Mouse (Mus musculus) liver, embryonic 13.5 days (tissue): Measurements from ENCODE around the gene Olfr1424. TPM values are rescaled to one million over a fixed set of nuclear protein-coding genes. Genes with fewer than 3 reads are reported as not detected.

Experiments
- ATAC-seq: fragments of 200-750 bp; cut with Nextera tagmentation; 2 replicates; pipeline ENCODE4 v1.8.0; 2017; ENCODE audit warnings: low read depth, mild to moderate bottlenecking, moderate number of reproducible peaks, moderate library complexity
- DNase-seq: peaks from one replicate; pipeline ENCODE4 v3.0.0; 2022
- H3K27ac ChIP-seq: fragments of 300-500 bp; sonication (generic); 2 replicates; pipeline ENCODE4 v1.5.1; 2015; ENCODE audit warnings: moderate library complexity, mild to moderate bottlenecking, inconsistent platforms
- H3K27me3 ChIP-seq: fragments of 300-500 bp; sonication (generic); 2 replicates; pipeline ENCODE4 v1.6.1; 2015; ENCODE audit warnings: mild to moderate bottlenecking, inconsistent platforms
- H3K36me3 ChIP-seq: fragments of 300-500 bp; sonication (generic); 2 replicates; pipeline ENCODE4 v1.6.1; 2015; ENCODE audit warnings: mild to moderate bottlenecking, inconsistent platforms
- H3K4me1 ChIP-seq: fragments of 300-500 bp; sonication (generic); replicated peaks from 2 replicates; pipeline ENCODE4 v1.6.1; 2015; ENCODE audit warnings: inconsistent platforms
- H3K4me2 ChIP-seq: fragments of 300-500 bp; sonication (generic); 2 replicates; pipeline ENCODE4 v1.6.1; 2015; ENCODE audit warnings: inconsistent platforms, mild to moderate bottlenecking, moderate library complexity
- H3K4me3 ChIP-seq: fragments of 300-500 bp; sonication (generic); replicated peaks from 2 replicates; pipeline ENCODE4 v1.5.1; 2015; ENCODE audit warnings: mild to moderate bottlenecking, inconsistent platforms
- H3K9ac ChIP-seq: fragments of 300-500 bp; sonication (generic); 2 replicates; pipeline ENCODE4 v1.6.1; 2015; ENCODE audit warnings: mild to moderate bottlenecking, inconsistent platforms
- H3K9me3 ChIP-seq: fragments of 300-500 bp; sonication (generic); replicated peaks from 2 replicates; pipeline ENCODE4 v1.6.1; 2016; ENCODE audit warnings: inconsistent platforms
- WGBS: fragments of 180-500 bp; shearing (Covaris S2); methylation state at CpG from one replicate; pipeline ENCODE4 v1.1.7; 2015; ENCODE audit not compliant: insufficient replicate concordance; 5-methylcytosine and 5-hydroxymethylcytosine counted together
- polyA plus RNA-seq: library from polyadenylated mRNA; unstranded; fragments of >200 nt; fragmentation: Nextera tagmentation; extraction: Ambion mirVana; gene quantifications from 2 replicates; pipeline ENCODE4 v1.2.1, GENCODE M21; 2015

Olfr1424 gene
- polyA plus RNA-seq, 1 experiment from 2014 or later = not detected

DNA sequence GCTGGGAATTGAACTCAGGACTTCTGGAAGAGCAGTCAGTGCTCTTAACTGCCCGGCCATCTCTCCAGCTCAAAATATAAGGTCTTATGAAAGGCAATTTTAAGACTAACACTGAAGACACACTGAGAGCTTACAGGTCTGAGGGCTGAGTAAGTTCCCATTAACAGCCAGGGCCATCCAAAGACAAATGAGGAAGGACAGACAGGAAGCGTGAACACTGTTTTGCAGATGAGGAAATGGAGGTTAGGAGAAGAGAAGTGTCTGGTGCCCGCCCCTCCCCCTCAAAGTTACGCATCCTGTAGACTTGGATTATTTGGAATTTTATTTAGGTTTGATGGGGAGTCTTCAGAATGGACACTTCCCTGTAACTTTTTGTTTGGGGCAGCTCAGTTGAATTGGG lies 38.3 kb downstream of the Olfr1424 start:
- ATAC-seq = no peak
- no peak for DNase-seq
- no peaks in the 10 kb centered on the region; the same call in 1 of the 2 replicates for H3K4me1 ChIP-seq
- H3K9ac ChIP-seq = no peak overlapping the region
- H3K9me3 ChIP-seq = no peaks in the 10 kb centered on the region
- no peaks in the 10 kb centered on the region for H3K27me3 ChIP-seq
- H3K4me3 ChIP-seq = no peak overlapping the region
- WGBS = 40% methylated on average over 4 of the region's 4 CpGs
- no peaks in the 10 kb centered on the region for H3K36me3 ChIP-seq
- no peak overlapping the region for H3K4me2 ChIP-seq
- H3K27ac ChIP-seq = no peak overlapping the region

DNA sequence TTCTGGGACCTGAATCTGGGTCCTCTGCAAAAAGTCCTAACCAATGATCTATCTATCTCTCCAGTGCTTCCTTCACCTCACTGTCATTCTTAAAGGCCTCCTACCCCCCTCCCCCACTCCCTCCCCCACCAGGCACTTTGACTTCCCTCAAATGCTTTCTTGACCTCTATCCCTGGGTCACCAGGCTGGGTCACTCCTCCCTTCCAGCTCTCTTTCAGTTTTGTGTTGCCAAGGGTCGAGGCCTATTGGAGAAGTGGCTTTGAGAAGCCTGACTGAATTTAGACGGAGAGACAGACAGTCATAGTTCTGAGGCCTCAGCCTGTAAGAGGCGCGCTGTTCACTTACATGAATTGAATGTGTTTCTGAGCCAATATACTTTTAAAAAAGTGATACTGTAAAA lies 46.3 kb downstream of the Olfr1424 start:
- 79% methylated on average over 4 of the region's 4 CpGs for WGBS
- H3K9me3 ChIP-seq = no peaks in the 10 kb centered on the region
- no peak for ATAC-seq
- no peaks in the 10 kb centered on the region for H3K27me3 ChIP-seq
- no peak overlapping the region for H3K9ac ChIP-seq
- H3K4me1 ChIP-seq = no peaks in the 10 kb centered on the region; the same call in 1 of the 2 replicates
- no peak overlapping the region for H3K27ac ChIP-seq
- H3K4me2 ChIP-seq = no peak overlapping the region
- H3K4me3 ChIP-seq = no peak overlapping the region
- no peaks in the 10 kb centered on the region for H3K36me3 ChIP-seq
- DNase-seq = no peak

DNA sequence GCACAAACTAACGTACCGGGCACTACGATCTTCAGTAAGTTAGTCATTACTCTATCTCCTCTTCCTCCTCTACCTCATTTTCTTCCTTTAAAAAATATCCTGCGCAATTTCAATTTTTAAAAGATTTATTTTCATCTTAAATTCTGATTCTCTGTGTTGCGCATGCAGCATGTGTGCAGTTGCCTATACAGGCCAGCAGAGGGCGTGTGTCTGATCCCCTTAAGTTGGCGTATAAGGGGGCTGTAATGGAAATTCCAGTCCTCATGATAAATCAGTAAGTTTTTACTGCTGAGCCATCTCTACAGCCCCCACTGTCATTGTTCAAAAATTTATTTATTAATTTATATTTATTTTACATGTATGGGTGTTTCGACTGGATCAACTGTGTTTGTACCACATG lies 46.8 kb downstream of the Olfr1424 start:
- H3K4me1 ChIP-seq = no peaks in the 10 kb centered on the region; the same call in 1 of the 2 replicates
- 64% methylated on average over 8 of the region's 8 CpGs for WGBS
- ATAC-seq (no peak), DNase-seq (no peak)
- no peaks in the 10 kb centered on the region for H3K27me3 ChIP-seq
- no peak overlapping the region for H3K27ac ChIP-seq
- H3K4me2 ChIP-seq = no peak overlapping the region
- no peaks in the 10 kb centered on the region for H3K36me3 ChIP-seq
- no peaks in the 10 kb centered on the region for H3K9me3 ChIP-seq
- no peak overlapping the region for H3K9ac ChIP-seq
- no peak overlapping the region for H3K4me3 ChIP-seq

- DNase-seq (peak; percentile 38), ATAC-seq (no peak)
- no peaks in the 10 kb centered on the region for H3K27me3 ChIP-seq
- H3K4me2 ChIP-seq = peak overlapping the region; percentile 89
- WGBS = 1% methylated on average over 11 of the region's 12 CpGs
- H3K36me3 ChIP-seq = no peaks in the 10 kb centered on the region
- H3K4me1 ChIP-seq = peaks cover 12% of the 10 kb centered on the region
- no peak overlapping the region for H3K27ac ChIP-seq
- H3K4me3 ChIP-seq = peak overlapping the region; percentile 63
- H3K9me3 ChIP-seq = no peaks in the 10 kb centered on the region
- H3K9ac ChIP-seq = peak overlapping the region; percentile 23; the same call in 1 of the 2 replicates
Observed at GRCm38 (mm10) chr19:12013228-12013627, 49.3 kb downstream of the Olfr1424 start.

- Histone ChIP-seq H3K9ac (peak overlapping the region; percentile 23; the same call in 1 of the 2 replicates), H3K27me3 (no peaks in the 10 kb centered on the region), H3K27ac (no peak overlapping the region), H3K4me3 (peak overlapping the region; percentile 63), H3K36me3 (no peaks in the 10 kb centered on the region), H3K4me1 (peaks cover 18% of the 10 kb centered on the region), H3K4me2 (peak overlapping the region; percentile 89), H3K9me3 (no peaks in the 10 kb centered on the region)
- ATAC-seq = no peak
- no peak for DNase-seq
- WGBS = 2% methylated on average over 10 of the region's 10 CpGs
Observed at GRCm38 (mm10) chr19:12012615-12013014, 49.9 kb downstream of the Olfr1424 start.

GRCm38 (mm10) chr19:12011560-12012556 lies 50.6 kb downstream of the Olfr1424 start:
- H3K36me3 ChIP-seq = no peaks in the 10 kb centered on the region
- H3K4me1 ChIP-seq = peaks cover 26% of the 10 kb centered on the region
- no peaks in the 10 kb centered on the region for H3K9me3 ChIP-seq
- peak overlapping the region; percentile 56 for H3K9ac ChIP-seq
- H3K27me3 ChIP-seq = no peaks in the 10 kb centered on the region
- peak overlapping the region; percentile 89 for H3K4me2 ChIP-seq
- WGBS = under 1% methylated on average over 49 of the region's 49 CpGs
- peak; percentile 86 for DNase-seq
- peak; percentile 69 for ATAC-seq
- peak overlapping the region; percentile 63 for H3K4me3 ChIP-seq
- H3K27ac ChIP-seq = peak overlapping the region; percentile 76

- H3K4me1 ChIP-seq = peaks cover 33% of the 10 kb centered on the region
- H3K9ac ChIP-seq = peak overlapping the region; percentile 75
- WGBS = under 1% methylated on average over 26 of the region's 26 CpGs
- no peaks in the 10 kb centered on the region for H3K27me3 ChIP-seq
- ATAC-seq (peak; percentile 31), DNase-seq (peak; percentile 67)
- H3K4me2 ChIP-seq = peak overlapping the region; percentile 89
- peak overlapping the region; percentile 63 for H3K4me3 ChIP-seq
- peak overlapping the region; percentile 85 for H3K27ac ChIP-seq
- no peaks in the 10 kb centered on the region for H3K9me3 ChIP-seq
- H3K36me3 ChIP-seq = no peaks in the 10 kb centered on the region
Observed at GRCm38 (mm10) chr19:12010916-12011559, 51.4 kb downstream of the Olfr1424 start.

- peak; percentile 32 for ATAC-seq
- peak; percentile 62 for DNase-seq
- WGBS = 0% methylated on average over 24 of the region's 24 CpGs
Observed at GRCm38 (mm10) chr19:12010281-12010771, 52.2 kb downstream of the Olfr1424 start.

GRCm38 (mm10) chr19:12009501-12010280 lies 52.8 kb downstream of the Olfr1424 start:
- peak overlapping the region; percentile 89 for H3K4me2 ChIP-seq
- peaks cover 39% of the 10 kb centered on the region for H3K4me1 ChIP-seq
- peak overlapping the region; percentile 85 for H3K27ac ChIP-seq
- H3K9ac ChIP-seq = peak overlapping the region; percentile 75
- H3K36me3 ChIP-seq = no peaks in the 10 kb centered on the region
- peak overlapping the region; percentile 63 for H3K4me3 ChIP-seq
- no peaks in the 10 kb centered on the region for H3K9me3 ChIP-seq
- under 1% methylated on average over 24 of the region's 24 CpGs for WGBS
- no peaks in the 10 kb centered on the region for H3K27me3 ChIP-seq
- peak; percentile 79 for DNase-seq
- peak; percentile 43 for ATAC-seq

More at GRCm38 (mm10) chr19:12010281-12010771, 52.2 kb downstream of the Olfr1424 start:
- no peaks in the 10 kb centered on the region for H3K9me3 ChIP-seq
- peak overlapping the region; percentile 85 for H3K27ac ChIP-seq
- peak overlapping the region; percentile 75 for H3K9ac ChIP-seq
- peaks cover 33% of the 10 kb centered on the region for H3K4me1 ChIP-seq
- peak overlapping the region; percentile 89 for H3K4me2 ChIP-seq
- H3K27me3 ChIP-seq = no peaks in the 10 kb centered on the region
- peak overlapping the region; percentile 63 for H3K4me3 ChIP-seq
- H3K36me3 ChIP-seq = no peaks in the 10 kb centered on the region
